Mouse (Mus musculus): ENCODE measurements around the gene Ecd.
"Not testable (repeated sequence)": the region's sequence is repeated elsewhere in the genome, so short reads cannot be mapped to it uniquely, and the experiment has no call there.

Ecd gene

GRCm38 (mm10) chr14:20328474-20328873 lies 19.4 kb downstream of the Ecd start:
- peak in 1 of 2 experiments; percentile 57 for DNase-seq (ENCODE audit: low spot score in 2 of 2)

- no peak for DNase-seq (ENCODE audit: low spot score in 2 of 2)
Measured at GRCm38 (mm10) chr14:20324196-20324595, 23.7 kb downstream of the Ecd start.

GRCm38 (mm10) chr14:20319420-20319819 lies 28.5 kb downstream of the Ecd start:
- peak; percentile 42 to 76 for DNase-seq (ENCODE audit: low spot score in 2 of 2)

- no peak for DNase-seq (ENCODE audit: low spot score in 2 of 2)
Measured at GRCm38 (mm10) chr14:20315137-20315536, 32.8 kb downstream of the Ecd start.

- DNase-seq (ENCODE audit: low spot score in 2 of 2), result not testable (repeated sequence)
Measured at GRCm38 (mm10) chr14:20305085-20305484, 42.8 kb downstream of the Ecd start.

- DNase-seq (ENCODE audit: low spot score in 2 of 2), result no peak
Measured at GRCm38 (mm10) chr14:20298131-20298530, 49.8 kb downstream of the Ecd start.

GRCm38 (mm10) chr14:20297616-20298015 lies 50.3 kb downstream of the Ecd start:
- DNase-seq (ENCODE audit: low spot score in 2 of 2), result no peak

GRCm38 (mm10) chr14:20294947-20295346 lies 53.0 kb downstream of the Ecd start:
- no peak for DNase-seq (ENCODE audit: low spot score in 2 of 2)

- DNase-seq (ENCODE audit: low spot score in 2 of 2), result peak; percentile 58 to 81
Measured at GRCm38 (mm10) chr14:20294117-20294892, 53.6 kb downstream of the Ecd start, which contains the start of gene Nudt13. Nudt13 (plus strand) TSS chr14:20294697.

- no peak for DNase-seq (ENCODE audit: low spot score in 2 of 2)
Measured at GRCm38 (mm10) chr14:20291391-20291790, 56.5 kb downstream of the Ecd start.
